Mouse (Mus musculus) liver, adult 2 months (tissue): ENCODE measurements at regions not wholly inside any gene's neighbourhood (a gene's known extent, or its start where the extent isn't known, plus 50 kb on each side); places are given as distances from the start of the nearest gene placed in this dataset.
"Not testable (repeated sequence)": the region's sequence is repeated elsewhere in the genome, so short reads cannot be mapped to it uniquely, and the experiment has no call there.

ENCODE experiments used
- CTCF ChIP-seq: fragments of 200-500 bp; IDR thresholded peaks from 2 replicates; pipeline ENCODE4 v1.5.1; 2011; ENCODE audit warnings: low read depth, low read length, control low read depth
- POLR2A ChIP-seq: fragments of 200-500 bp; IDR thresholded peaks from 2 replicates; pipeline ENCODE4 v1.6.1; 2011; ENCODE audit warnings: low read length, control low read depth; ENCODE audit not compliant: insufficient read depth; ENCODE audit errors: extremely low read depth

GRCm38 (mm10) chrX:93917367-93917766 is 51.1 kb upstream of the AU015836 start:
- TF ChIP-seq CTCF, POLR2A: not testable (repeated sequence)
